Mouse (Mus musculus): ENCODE measurements around the gene Cers5.

The Cers5 gene

GRCm38 (mm10) chr15:99725341-99726155 lies 47.1 kb downstream of the Cers5 start, which contains the start of gene Cox14:
Gene Cox14, plus strand, starts transcription at chr15:99725618.
- peak; percentile 94 for DNase-seq (ENCODE audit: low spot score)

GRCm38 (mm10) chr15:99724292-99725021 lies 48.2 kb downstream of the Cers5 start:
- peak; percentile 40 for DNase-seq (ENCODE audit: low spot score)

GRCm38 (mm10) chr15:99723515-99724291 lies 49.0 kb downstream of the Cers5 start:
- DNase-seq (ENCODE audit: low spot score) = no peak

- no peak for DNase-seq (ENCODE audit: low spot score)
Observed at GRCm38 (mm10) chr15:99723120-99723514, 49.6 kb downstream of the Cers5 start.

GRCm38 (mm10) chr15:99721921-99722743 lies 50.6 kb downstream of the Cers5 start:
- no peak for DNase-seq (ENCODE audit: low spot score)

- no peak for DNase-seq (ENCODE audit: low spot score)
Observed at GRCm38 (mm10) chr15:99719865-99720264, 52.8 kb downstream of the Cers5 start.

GRCm38 (mm10) chr15:99718461-99719021 lies 54.1 kb downstream of the Cers5 start:
- DNase-seq (ENCODE audit: low spot score) = no peak

GRCm38 (mm10) chr15:99717386-99718334 lies 55.0 kb downstream of the Cers5 start, which contains the start of gene Gpd1:
Gene Gpd1, plus strand, starts transcription at chr15:99717515.
- DNase-seq (ENCODE audit: low spot score) = no peak

- no peak for DNase-seq (ENCODE audit: low spot score)
Observed at GRCm38 (mm10) chr15:99716814-99717213, 55.9 kb downstream of the Cers5 start.

- DNase-seq (ENCODE audit: low spot score) = no peak
Observed at GRCm38 (mm10) chr15:99715982-99716746, 56.5 kb downstream of the Cers5 start.

GRCm38 (mm10) chr15:99715361-99715865 lies 57.3 kb downstream of the Cers5 start:
- DNase-seq (ENCODE audit: low spot score) = no peak

- DNase-seq (ENCODE audit: low spot score) = peak; percentile 69
Observed at GRCm38 (mm10) chr15:99714858-99715257, 57.8 kb downstream of the Cers5 start.

GRCm38 (mm10) chr15:99714206-99714605 lies 58.5 kb downstream of the Cers5 start:
- DNase-seq (ENCODE audit: low spot score) = no peak

- no peak for DNase-seq (ENCODE audit: low spot score)
Observed at GRCm38 (mm10) chr15:99713569-99713968, 59.1 kb downstream of the Cers5 start.

- no peak for DNase-seq (ENCODE audit: low spot score)
Observed at GRCm38 (mm10) chr15:99712666-99713559, 59.8 kb downstream of the Cers5 start.

GRCm38 (mm10) chr15:99711491-99711890 lies 61.2 kb downstream of the Cers5 start:
- DNase-seq (ENCODE audit: low spot score) = no peak

GRCm38 (mm10) chr15:99710221-99711190 lies 62.2 kb downstream of the Cers5 start:
- no peak for DNase-seq (ENCODE audit: low spot score)
